In genomic region chr1:157411341-157411710, GRCm38 (mm10) we compare ENCODE assay signal across 8 mouse cellular contexts. TPM values are rescaled to one million over a fixed set of nuclear protein-coding genes. Genes with fewer than 3 reads are reported as not detected.
A peak's percentile ranks its signal among the peaks of the same experiment; 100 is the strongest.
DNase-seq lines count a peak whose midpoint lies in the region; ATAC-seq and TF ChIP-seq lines count a peak whose summit lies in the region.

No protein-coding gene starts in this region.

- no peaks in the 10 kb centered on the region for H3K27me3 ChIP-seq in lung, embryonic 14.5 days (ENCODE audit: insufficient read depth, low read length)
- no peaks in the 10 kb centered on the region for H3K27me3 ChIP-seq in embryonic facial prominence, embryonic 14.5 days (replicated peaks; ENCODE audit: control insufficient read depth, insufficient read depth, low read length)
- H3K27me3 ChIP-seq in intestine, postnatal 0 days (replicated peaks; ENCODE audit: control insufficient read depth, insufficient read depth, low read length), result no peaks in the 10 kb centered on the region
- no peaks in the 10 kb centered on the region for H3K27me3 ChIP-seq in neural tube, embryonic 14.5 days (ENCODE audit: control insufficient read depth, insufficient read depth, low read length)

- H3K4me1 ChIP-seq in lung, embryonic 14.5 days (ENCODE audit: insufficient read depth), result peaks cover 10% of the 10 kb centered on the region; the same call in 1 of the 2 replicates
- peaks cover 8% of the 10 kb centered on the region for H3K4me1 ChIP-seq in embryonic facial prominence, embryonic 14.5 days (ENCODE audit: control insufficient read depth, insufficient read depth, low read length)
- no peaks in the 10 kb centered on the region for H3K4me1 ChIP-seq in intestine, postnatal 0 days (replicated peaks; ENCODE audit: control insufficient read depth, insufficient read depth, low read length)
- peaks cover 12% of the 10 kb centered on the region; the same call in 1 of the 2 replicates for H3K4me1 ChIP-seq in neural tube, embryonic 14.5 days (ENCODE audit: control insufficient read depth, insufficient read depth, low read length)

- H3K36me3 ChIP-seq in lung, embryonic 14.5 days (ENCODE audit: insufficient read depth), result no peaks in the 10 kb centered on the region
- no peaks in the 10 kb centered on the region for H3K36me3 ChIP-seq in embryonic facial prominence, embryonic 14.5 days (ENCODE audit: control insufficient read depth, insufficient read depth, low read length)
- no peaks in the 10 kb centered on the region for H3K36me3 ChIP-seq in intestine, postnatal 0 days (ENCODE audit: control insufficient read depth, insufficient read depth)
- no peaks in the 10 kb centered on the region for H3K36me3 ChIP-seq in neural tube, embryonic 14.5 days (ENCODE audit: control insufficient read depth, insufficient read depth, low read length)

- H3K27ac ChIP-seq in lung, embryonic 14.5 days (ENCODE audit: low read depth), result no peak overlapping the region; the same call in 1 of the 2 replicates
- no peak overlapping the region for H3K27ac ChIP-seq in embryonic facial prominence, embryonic 14.5 days (replicated peaks; ENCODE audit: low read depth, low read length)
- peak overlapping the region; percentile 89; the same call in 1 of the 2 replicates for H3K27ac ChIP-seq in intestine, postnatal 0 days (ENCODE audit: low read depth, low read length)
- peak overlapping the region; percentile 92 for H3K27ac ChIP-seq in neural tube, embryonic 14.5 days (ENCODE audit: low read depth, low read length)

- DNase-seq in lung, embryonic 14.5 days, result no peak
- no peak for DNase-seq in lung, postnatal 36 days
- DNase-seq in embryonic facial prominence, embryonic 14.5 days (ENCODE audit: low spot score), result no peak
- DNase-seq in left cerebral cortex, adult 11 months (ENCODE audit: low spot score), result no peak
- no peak for DNase-seq in urinary bladder, postnatal 10 days (ENCODE audit: low spot score)
- no peak for DNase-seq in layer of hippocampus, postnatal 10 days (ENCODE audit: low spot score in 2 of 2)

- WGBS in lung, embryonic 14.5 days, result under 1% methylated on average over 4 of the region's 4 CpGs
- 1% methylated on average over 4 of the region's 4 CpGs for WGBS in embryonic facial prominence, embryonic 14.5 days
- 3% methylated on average over 4 of the region's 4 CpGs for WGBS in intestine, postnatal 0 days
- WGBS in neural tube, embryonic 14.5 days, result 2% methylated on average over 4 of the region's 4 CpGs

- no peaks in the 10 kb centered on the region for H3K9me3 ChIP-seq in lung, embryonic 14.5 days (ENCODE audit: low read depth, low read length)
- no peaks in the 10 kb centered on the region for H3K9me3 ChIP-seq in embryonic facial prominence, embryonic 14.5 days (ENCODE audit: control insufficient read depth, low read length)
- H3K9me3 ChIP-seq in intestine, postnatal 0 days (ENCODE audit: control insufficient read depth), result no peaks in the 10 kb centered on the region
- H3K9me3 ChIP-seq in neural tube, embryonic 14.5 days (ENCODE audit: control insufficient read depth, low read length), result no peaks in the 10 kb centered on the region

- peak overlapping the region; percentile 75 for H3K9ac ChIP-seq in lung, embryonic 14.5 days
- H3K9ac ChIP-seq in embryonic facial prominence, embryonic 14.5 days (ENCODE audit: low read depth, low read length), result peak overlapping the region; percentile 85
- H3K9ac ChIP-seq in intestine, postnatal 0 days (ENCODE audit: low read depth, low read length), result peak overlapping the region; percentile 66
- peak overlapping the region; percentile 79 for H3K9ac ChIP-seq in neural tube, embryonic 14.5 days (replicated peaks; ENCODE audit: low read depth, low read length)

- H3K4me2 ChIP-seq in lung, embryonic 14.5 days, result peak overlapping the region; percentile 80
- H3K4me2 ChIP-seq in embryonic facial prominence, embryonic 14.5 days (ENCODE audit: low read depth, low read length), result peak overlapping the region; percentile 84
- H3K4me2 ChIP-seq in intestine, postnatal 0 days (replicated peaks; ENCODE audit: low read depth), result peak overlapping the region; percentile 96
- H3K4me2 ChIP-seq in neural tube, embryonic 14.5 days (ENCODE audit: low read depth, low read length), result peak overlapping the region; percentile 47

- H3K4me3 ChIP-seq in lung, embryonic 14.5 days (ENCODE audit: low read depth, low read length), result peak overlapping the region; percentile 91
- H3K4me3 ChIP-seq in embryonic facial prominence, embryonic 14.5 days (ENCODE audit: low read depth, low read length), result peak overlapping the region; percentile 87
- H3K4me3 ChIP-seq in intestine, postnatal 0 days (ENCODE audit: low read depth, low read length), result peak overlapping the region; percentile 94
- H3K4me3 ChIP-seq in neural tube, embryonic 14.5 days (ENCODE audit: low read depth, low read length), result peak overlapping the region; percentile 84

- no peak for ATAC-seq in lung, embryonic 14.5 days (ENCODE audit: insufficient read depth)
- no peak for ATAC-seq in embryonic facial prominence, embryonic 14.5 days (ENCODE audit: low read depth)
- ATAC-seq in intestine, postnatal 0 days, result no peak
- no peak for ATAC-seq in neural tube, embryonic 14.5 days (ENCODE audit: low read depth)

- no peak for TF ChIP-seq CTCF in lung, embryonic 14.5 days (IDR thresholded peaks at IDR 0.05; ENCODE audit: low read depth)
- no peak for TF ChIP-seq CTCF in intestine, postnatal 0 days (IDR thresholded peaks at IDR 0.05; ENCODE audit: low read depth)

RNA-seq across cellular contexts. Expression of gene Rasal2, which starts 1.1 kb away (rescaled TPM):
- 10.3 TPM in 2 replicates for polyA plus RNA-seq in lung, embryonic 14.5 days (2014; fragmentation: Nextera tagmentation; extraction: Ambion mirVana)
- polyA plus RNA-seq in embryonic facial prominence, embryonic 14.5 days (2014; fragmentation: Nextera tagmentation; extraction: Ambion mirVana), result 12.9 and 14.8 TPM in 2 replicates
- 5.3 and 6.7 TPM in 2 replicates for polyA plus RNA-seq in intestine, postnatal 0 days (2015; fragmentation: Nextera tagmentation; extraction: Ambion mirVana)
- polyA plus RNA-seq in neural tube, embryonic 14.5 days (2014; fragmentation: Nextera tagmentation; extraction: Ambion mirVana), result 36.6 and 46.4 TPM in 2 replicates
- total RNA-seq in layer of hippocampus, postnatal 10 days (2021), result 10 to 100 TPM; 45.4 to 48.3 TPM

RNA-seq across cellular contexts. Expression of gene Cryzl2, which starts 47.1 kb away (rescaled TPM):
- 10.8 and 14.4 TPM in 2 replicates for polyA plus RNA-seq in lung, embryonic 14.5 days (2014; fragmentation: Nextera tagmentation; extraction: Ambion mirVana)
- 13.4 and 13.6 TPM in 2 replicates for polyA plus RNA-seq in embryonic facial prominence, embryonic 14.5 days (2014; fragmentation: Nextera tagmentation; extraction: Ambion mirVana)
- 8.8 and 10.5 TPM in 2 replicates for polyA plus RNA-seq in intestine, postnatal 0 days (2015; fragmentation: Nextera tagmentation; extraction: Ambion mirVana)
- polyA plus RNA-seq in neural tube, embryonic 14.5 days (2014; fragmentation: Nextera tagmentation; extraction: Ambion mirVana), result 6.2 and 8.2 TPM in 2 replicates
- 1 to 10 TPM; 5.0 to 5.5 TPM for total RNA-seq in layer of hippocampus, postnatal 10 days (2021)

Comparison
In these comparisons a context has a peak if more than half of its experiments do, and no peak if none do; other contexts are left out.
1. H3K27ac ChIP-seq: peak in intestine, postnatal 0 days (single experiment) and neural tube, embryonic 14.5 days (single experiment); none in lung, embryonic 14.5 days (single experiment) and embryonic facial prominence, embryonic 14.5 days (single experiment).
2. Peak in every context shown above with its lines, with median percentiles within 50 percentile points of each other: H3K4me2 ChIP-seq, H3K4me3 ChIP-seq and H3K9ac ChIP-seq.